Mouse (Mus musculus): Measurements from ENCODE around the gene Rapgef6.

Rapgef6 gene

DNA sequence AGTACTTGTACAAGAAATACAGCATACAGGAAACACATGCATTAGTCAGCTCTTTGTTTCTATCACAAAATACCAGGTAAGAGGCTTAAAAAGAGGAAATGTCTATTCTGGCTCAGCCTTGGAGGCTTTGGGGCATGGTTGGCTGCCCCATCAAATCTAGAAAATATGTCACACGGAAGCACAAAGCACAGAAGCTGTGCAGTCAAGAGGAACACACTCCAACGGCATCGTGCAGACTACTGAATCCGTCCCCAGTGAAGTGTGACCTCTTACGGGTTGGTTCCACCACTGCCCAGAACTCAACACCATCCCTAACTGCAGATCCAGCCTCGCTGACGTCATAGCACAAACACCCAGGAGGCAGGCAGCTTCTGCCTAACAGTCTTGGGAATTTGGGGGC, 210.9 kb downstream of the Rapgef6 start:
- in situ Hi-C loops (cut with MseI, MboI) = no loop called here

DNA sequence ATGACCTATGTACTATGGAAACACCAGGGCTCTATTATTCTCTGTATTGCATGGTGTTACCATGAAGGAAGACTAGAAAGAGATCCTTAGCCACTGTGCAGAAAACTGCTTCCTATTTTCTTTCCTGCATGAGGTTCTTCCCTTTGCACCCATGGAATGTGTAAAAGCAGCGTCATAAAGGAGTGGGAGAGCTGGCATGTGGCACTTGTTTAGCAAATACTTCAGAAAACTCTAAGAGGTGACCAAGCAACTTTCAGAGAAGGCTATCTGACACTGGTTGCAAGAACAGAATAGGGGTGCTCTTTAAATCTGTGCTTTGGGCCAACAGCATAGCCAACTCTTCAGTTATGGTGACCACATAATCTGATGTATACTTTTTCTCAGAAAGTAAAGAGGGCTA, 212.5 kb downstream of the Rapgef6 start:
- in situ Hi-C loops (cut with MseI, MboI) = no loop called here

DNA sequence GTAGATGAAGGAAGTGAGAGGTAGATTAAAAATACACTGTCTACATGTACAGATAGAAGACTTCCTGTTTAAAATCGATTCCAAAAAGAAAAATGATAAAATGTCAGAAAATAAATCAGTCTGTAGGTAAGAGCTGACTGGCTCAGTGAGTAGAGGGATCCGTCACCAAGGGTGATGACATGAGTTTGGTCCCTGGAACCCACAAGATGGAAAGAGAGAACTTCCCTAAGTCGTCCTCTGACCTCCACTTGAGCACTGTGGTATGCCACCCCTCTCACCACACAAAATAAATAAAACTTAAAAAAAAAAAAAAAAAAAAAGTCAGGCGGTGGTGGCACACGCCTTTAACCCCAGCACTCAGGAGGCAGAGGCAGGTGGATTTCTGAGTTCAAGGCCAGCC, 214.3 kb downstream of the Rapgef6 start:
- in situ Hi-C loops (cut with MseI, MboI) = no loop called here

DNA sequence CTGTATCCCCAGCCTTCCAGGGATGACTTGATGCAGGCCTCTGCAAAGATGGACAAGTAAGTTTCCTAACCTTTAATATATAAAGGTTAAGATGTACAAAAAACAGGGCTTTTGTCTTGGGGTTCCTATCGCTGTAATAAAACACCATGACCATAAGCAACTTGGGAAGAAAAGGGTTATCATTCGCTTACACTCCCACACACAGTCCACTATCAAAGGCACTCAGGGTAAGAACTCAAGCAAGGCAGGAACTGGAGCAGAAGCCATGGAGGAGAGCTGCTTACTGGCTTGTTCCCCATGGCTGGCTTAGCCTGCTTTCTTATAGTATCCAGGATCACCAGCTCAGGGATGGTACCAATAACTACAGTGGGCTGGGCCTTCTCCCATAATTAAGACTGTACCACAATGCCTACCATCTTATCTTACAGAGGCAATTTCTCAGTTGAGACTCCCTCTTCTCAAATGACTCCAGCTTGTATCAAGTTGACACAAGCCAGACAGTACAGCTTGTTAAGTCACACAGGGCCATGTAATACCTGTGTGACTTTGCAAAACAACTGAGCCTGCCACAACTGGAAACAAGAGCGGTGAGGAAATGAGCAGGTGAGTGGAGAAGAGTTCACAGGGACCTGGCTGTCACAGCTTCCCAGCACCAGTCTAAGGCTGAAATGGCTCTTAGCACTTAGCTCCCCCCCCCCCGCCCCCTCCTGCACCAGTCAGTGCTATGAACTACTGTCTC, 216.5 kb downstream of the Rapgef6 start:
- in situ Hi-C loops (cut with MseI, MboI) = no loop called here

DNA sequence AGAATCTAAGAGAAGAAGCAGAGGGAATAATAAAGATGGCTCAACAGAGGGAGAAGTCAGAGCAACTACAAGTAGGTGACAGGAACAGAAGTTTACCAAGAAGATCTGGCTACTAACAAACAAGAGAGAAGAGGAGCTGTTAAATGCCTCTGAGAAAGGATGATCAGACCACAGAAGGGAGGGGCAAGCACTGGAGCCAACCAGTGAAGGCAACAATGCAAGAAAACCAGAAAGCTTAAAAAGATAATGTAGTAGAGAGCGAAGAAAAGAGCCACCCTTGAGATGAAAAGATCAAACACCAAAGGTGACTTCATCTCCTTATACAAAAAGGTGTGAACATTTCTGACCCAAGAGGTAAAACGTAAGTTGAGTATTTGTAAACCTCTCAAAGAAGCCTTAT, 218.7 kb downstream of the Rapgef6 start:
- in situ Hi-C loops (cut with MseI, MboI) = no loop called here

DNA sequence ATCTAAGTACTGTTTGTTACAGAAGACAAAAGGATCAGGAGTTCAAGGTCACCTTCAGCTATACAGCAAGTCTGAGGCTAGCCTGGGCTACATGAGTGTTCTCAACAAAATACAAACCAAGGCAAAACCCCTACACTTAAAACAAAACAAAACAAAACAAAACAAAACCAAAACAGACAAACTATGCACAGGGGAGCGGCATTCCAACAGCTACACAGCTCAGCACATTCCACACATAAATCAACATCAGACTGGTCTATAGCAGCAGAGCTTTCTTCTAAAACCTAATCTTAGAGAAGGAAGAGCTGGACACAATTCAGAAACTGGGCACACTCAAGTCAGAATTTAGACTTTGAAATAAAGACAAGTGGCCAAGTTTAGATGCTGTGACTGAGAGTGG, 221.6 kb downstream of the Rapgef6 start:
- in situ Hi-C loops (cut with MseI, MboI) = no loop called here

Data from mouse trophoblast stem cell (cell line).